Mouse (Mus musculus) T-cell, adult 66 days (primary cell): Measurements from ENCODE around the gene Prdx5. TPM values are rescaled to one million over a fixed set of nuclear protein-coding genes. Genes with fewer than 3 reads are reported as not detected.

Experiments
- total RNA-seq, 2 experiments: library from RNA; stranded (reverse); gene quantifications; 3 replicates in 1 of 2; 4 replicates in 1 of 2; pipeline ENCODE4 v1.2.4; 2023

Gene Prdx5
- 10 to 100 TPM; 66.4 to 71.5 TPM for total RNA-seq

DNA sequence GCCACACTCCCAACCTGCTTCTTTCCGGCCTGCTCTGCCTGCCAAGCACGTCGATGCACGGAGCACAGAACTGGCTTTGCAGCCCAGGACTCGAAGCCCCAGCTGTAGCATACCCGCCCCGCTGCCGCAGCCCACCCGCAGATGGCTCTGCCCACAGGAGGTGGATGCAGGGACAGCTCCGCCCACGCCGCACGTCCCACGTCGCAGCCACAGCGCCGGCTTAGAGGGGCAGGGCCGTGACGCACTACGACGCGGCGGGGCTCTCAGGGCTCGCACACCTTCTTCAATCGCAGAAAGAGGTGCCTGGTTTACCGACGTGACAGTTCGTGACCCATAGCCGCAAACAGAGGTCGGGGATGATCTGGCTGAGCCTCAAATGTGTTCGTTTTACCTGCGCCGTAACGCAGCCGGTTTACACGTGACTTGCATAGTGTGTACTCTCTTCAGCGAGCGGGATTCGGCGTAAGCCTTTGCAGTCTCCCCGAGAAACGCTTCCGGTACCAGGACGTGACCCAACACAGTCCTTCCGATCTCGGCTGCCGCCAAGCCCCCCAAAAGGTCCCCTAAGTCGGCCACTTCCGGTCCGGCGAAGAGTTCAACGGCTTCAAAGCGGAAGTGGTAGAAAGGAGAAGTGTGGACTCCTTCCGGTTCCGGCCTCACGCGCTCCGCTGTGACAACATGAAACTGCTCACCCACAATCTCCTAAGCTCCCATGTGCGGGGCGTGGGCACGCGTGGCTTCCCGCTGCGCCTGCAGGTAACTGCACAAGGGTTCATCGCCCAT is at the start of gene Prdx5, which contains the start of gene Trmt112:
TSS of gene Prdx5 (minus strand) at position 600 of the 783 bp plus-strand sequence.
TSS of gene Trmt112 (plus strand) at position 192 of the 783 bp plus-strand sequence.

DNA sequence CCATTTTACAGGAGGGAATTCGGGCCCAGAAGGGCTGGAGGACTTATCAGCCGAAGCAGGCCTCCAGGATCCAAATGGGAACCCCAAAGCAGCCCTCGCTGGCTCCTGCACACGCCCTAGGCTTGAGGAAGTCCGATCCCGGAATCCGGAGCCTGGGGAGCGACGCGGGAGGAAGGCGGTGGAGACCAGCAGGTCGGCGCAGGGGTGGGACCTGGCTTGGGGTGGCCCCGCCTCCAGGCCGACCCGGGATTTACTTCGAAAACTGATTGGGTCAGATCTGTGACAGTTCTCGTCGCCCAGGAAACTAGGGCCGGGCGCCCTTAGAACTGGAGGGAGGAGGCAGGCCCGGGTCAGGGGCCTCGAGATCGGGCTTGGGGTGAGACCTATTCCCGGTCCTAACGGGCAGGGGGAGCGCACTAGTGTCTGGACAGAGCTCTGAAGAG is 32.4 kb upstream of the Prdx5 start, which contains the start of gene Gpr137:
TSS of gene Gpr137 (minus strand) at position 232 of the 443 bp plus-strand sequence.

DNA sequence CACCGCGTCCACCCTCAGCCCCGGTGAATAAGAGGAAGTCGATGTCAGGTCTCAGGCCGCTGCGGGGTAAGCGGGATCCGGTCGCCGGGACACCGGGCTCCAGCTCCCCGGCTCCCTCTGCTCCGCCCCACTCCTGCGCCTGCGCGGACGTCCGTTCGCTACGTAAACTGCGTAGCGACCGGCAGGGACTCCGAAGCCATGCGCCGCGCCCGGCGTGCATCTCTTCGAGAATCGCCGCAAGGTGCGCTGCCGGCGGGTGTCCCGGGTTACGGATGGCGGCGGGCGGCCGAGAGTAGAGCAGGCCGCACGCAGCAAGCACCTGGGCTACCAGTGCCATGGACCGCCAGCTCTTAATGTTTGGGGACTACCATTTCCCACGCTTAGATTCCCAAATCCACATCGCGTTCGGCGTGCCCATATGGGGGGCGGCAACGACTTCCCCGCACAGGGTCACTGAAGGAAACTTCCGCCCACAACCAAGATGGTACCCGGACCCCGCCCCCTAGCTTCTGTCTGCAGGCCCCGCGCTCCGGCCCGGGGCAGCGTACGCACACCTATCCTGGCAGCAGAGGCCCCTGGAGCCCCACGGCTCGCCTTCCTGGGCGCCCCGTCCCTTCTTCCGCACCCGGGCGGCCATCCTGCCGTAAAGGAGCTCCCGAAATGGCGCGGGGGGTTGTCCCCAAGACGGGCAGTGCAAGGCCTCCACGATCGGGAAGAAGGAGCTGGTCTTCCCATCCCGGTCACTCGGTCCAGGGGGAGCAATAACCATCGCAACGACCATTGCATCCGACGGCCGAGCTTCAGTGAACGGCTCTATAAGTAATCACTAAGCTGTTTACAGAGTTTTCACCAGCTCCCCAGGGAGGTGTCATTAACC is 31.7 kb upstream of the Prdx5 start, which contains the start of gene Bad:
TSS of gene Bad (plus strand) at position 490 of the 877 bp plus-strand sequence.

DNA sequence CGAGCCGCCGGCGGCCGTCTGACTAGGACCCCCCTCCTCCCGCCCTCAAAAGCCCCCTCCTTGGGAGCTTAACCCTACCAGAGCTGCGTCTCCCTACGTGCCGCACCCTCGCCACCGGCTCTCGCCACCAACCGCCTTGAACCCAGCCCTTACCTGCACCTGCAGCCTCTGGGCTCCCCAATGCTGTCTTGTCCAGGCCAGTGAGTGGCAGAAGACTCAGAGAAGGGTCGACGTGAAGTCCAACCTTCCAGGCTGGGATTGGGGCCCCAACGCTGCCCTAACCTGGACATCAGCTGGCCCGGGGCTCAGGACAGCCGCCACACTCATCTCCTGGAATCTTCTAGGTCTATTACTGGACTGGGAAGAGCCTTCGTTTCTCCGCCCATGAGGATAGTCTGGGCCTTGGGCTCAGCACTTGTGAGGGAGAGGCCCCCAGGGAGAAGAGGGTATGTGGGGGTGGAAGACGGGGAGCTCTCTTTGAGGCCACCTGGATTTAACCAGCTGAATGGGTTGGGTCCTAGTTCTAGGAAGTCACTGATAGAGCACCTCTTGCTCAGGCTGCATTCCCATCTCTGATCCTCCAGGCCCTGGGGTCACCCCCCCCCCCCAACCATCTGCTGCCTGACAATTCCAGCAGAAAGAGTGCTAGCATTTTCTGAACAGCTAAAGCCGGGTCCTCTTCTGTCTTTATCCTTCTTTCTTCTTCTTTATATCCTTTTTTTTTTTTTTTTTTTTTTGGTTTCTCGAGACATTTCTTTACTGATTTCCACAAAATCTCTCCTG is 24.5 kb upstream of the Prdx5 start, which contains the start of gene Kcnk4:
TSS of gene Kcnk4 (minus strand) at position 321 of the 783 bp plus-strand sequence.

DNA sequence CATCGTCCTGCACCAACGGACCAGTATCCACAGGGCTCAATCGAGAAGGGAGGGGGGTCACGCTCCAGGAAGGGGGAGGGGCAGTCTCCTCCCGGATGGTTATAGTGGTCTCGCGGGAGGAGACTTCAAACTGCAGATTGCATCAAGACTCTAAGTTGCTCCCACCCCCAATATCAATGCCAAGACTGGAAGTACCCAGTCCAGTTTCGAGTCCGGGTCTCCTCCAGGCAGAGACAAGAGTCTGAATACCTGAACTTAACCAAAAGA is 15.3 kb upstream of the Prdx5 start, which contains the start of gene Catsperz:
TSS of gene Catsperz (minus strand) at position 74 of the 267 bp plus-strand sequence.

DNA sequence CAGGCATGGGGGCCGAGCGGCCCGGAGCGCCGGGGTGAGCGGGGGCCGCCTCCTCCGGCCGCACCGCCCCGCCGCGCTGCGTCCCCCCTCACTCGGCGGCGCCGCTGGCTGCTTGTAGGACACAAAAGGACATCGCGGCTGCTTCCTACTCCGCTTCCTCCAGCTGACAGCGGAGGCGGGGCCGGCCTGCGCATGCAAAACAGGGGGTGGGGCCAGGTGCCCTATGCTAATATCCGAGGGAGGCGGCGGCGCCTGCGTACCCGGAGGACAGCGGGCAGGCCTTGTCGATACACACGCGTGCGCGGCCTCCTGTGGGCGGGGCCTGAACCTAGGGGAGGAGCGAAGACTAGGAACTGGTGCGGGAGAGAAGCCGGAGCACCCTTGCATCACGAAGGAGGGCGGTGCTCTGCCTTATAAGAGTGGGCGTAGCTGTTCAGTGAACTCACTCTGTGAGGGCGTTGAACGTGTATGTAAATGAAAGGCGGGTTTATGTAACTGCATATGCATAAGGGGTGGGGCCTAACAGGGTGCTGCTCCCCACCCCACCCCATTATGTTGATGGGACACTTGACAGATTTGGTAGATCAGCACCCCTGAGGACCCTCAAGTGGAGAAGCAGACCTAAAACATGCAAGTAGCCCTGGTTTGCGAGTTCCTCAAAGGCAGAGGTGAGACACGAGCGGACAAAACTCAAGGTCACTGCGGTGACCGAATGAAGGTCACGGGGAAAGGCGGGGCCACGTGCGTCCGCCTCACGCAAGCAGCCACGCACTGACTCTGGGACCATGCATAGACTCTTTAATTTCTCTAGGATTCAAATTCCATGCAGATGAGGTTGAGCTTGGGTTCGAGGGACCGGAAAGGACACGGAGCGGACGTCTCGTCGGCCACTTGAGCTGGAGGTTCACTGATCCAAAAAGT is 12.0 kb upstream of the Prdx5 start, which contains the start of gene Esrra:
TSS of gene Esrra (minus strand) at position 167 of the 921 bp plus-strand sequence.

DNA sequence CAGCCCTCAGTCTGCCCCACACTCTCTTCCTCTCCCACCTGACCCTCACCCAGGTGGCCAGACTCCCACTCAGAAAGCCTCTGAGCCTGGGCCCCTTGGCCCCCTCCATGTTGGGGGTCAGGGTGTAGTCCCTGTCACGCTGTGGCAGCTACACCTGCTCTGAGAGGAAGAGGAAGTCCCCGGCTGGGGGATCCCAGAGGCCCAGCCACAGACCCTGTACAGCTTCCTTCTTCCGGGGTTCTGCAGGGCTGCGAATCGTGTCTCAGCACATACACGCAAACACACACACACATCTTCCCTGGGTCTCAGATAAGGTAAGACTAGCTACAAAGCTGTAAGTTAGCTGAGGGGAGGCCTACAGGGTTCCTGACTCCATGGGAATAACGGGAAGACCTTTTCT is 51.9 kb downstream of the Prdx5 start, which contains the start of gene Ccdc88b:
TSS of gene Ccdc88b (minus strand) at position 181 of the 400 bp plus-strand sequence.

Other genes starting within 250 kb of the Prdx5 start
- gene Rps6ka4, start 69.5 kb downstream of the Prdx5 start, total RNA-seq = 10 to 100 TPM; 40.2 to 46.5 TPM
- 100 to 1,000 TPM in 1 of 2 experiments, 10 to 100 TPM in 1; 92.8 to 115 TPM for gene Ccdc88b, start 51.9 kb downstream of the Prdx5 start, total RNA-seq
- 100 to 1,000 TPM; 122 to 142 TPM for gene Trmt112, start 408 bp downstream of the Prdx5 start, total RNA-seq
- gene Esrra, start 11.7 kb upstream of the Prdx5 start, total RNA-seq = 10 to 100 TPM; 34.4 to 41.3 TPM
- gene Catsperz, start 15.3 kb upstream of the Prdx5 start, total RNA-seq = not detected
- gene Kcnk4, start 24.4 kb upstream of the Prdx5 start, total RNA-seq = not detected
- gene Bad, start 31.8 kb upstream of the Prdx5 start, total RNA-seq = 10 to 100 TPM; 12.0 to 20.5 TPM
- 10 to 100 TPM in 1 of 2 experiments, 1 to 10 TPM in 1; 8.3 to 10.8 TPM for gene Gpr137, start 32.4 kb upstream of the Prdx5 start, total RNA-seq
- gene Ppp1r14b, start 64.9 kb upstream of the Prdx5 start, total RNA-seq = 100 to 1,000 TPM; 130 to 155 TPM
- gene Plcb3, start 66.4 kb upstream of the Prdx5 start, total RNA-seq = 10 to 100 TPM; 13.8 TPM
- 10 to 100 TPM; 17.0 to 22.9 TPM for gene Fkbp2, start 70.4 kb upstream of the Prdx5 start, total RNA-seq
- 10 to 100 TPM; 10.7 to 13.1 TPM for gene Vegfb, start 77.5 kb upstream of the Prdx5 start, total RNA-seq
- gene Dnajc4, start 82.5 kb upstream of the Prdx5 start, total RNA-seq = 10 to 100 TPM; 25.1 to 28.3 TPM
- gene Nudt22, start 86.0 kb upstream of the Prdx5 start, total RNA-seq = 1 to 10 TPM; 4.2 to 8.3 TPM
- gene Trpt1, start 86.0 kb upstream of the Prdx5 start, total RNA-seq = 1 to 10 TPM; 2.1 to 3.4 TPM
- 100 to 1,000 TPM; 179 to 199 TPM for gene Fermt3, start 109.4 kb upstream of the Prdx5 start, total RNA-seq
- gene Stip1, start 129.9 kb upstream of the Prdx5 start, total RNA-seq = 100 to 1,000 TPM; 105 to 157 TPM
- gene Macrod1, start 146.7 kb upstream of the Prdx5 start, total RNA-seq = 10 to 100 TPM; 12.1 to 16.4 TPM
- gene Flrt1, start 195.6 kb upstream of the Prdx5 start, total RNA-seq = not detected